Mouse (Mus musculus): ENCODE results near the gene Ttc7b. TPM values are rescaled to one million over a fixed set of nuclear protein-coding genes. Genes with fewer than 3 reads are reported as not detected.

Gene Ttc7b
- polyA plus RNA-seq, 1 experiment from 2014 or later: 8.5 TPM

GRCm38 (mm10) chr12:100479270-100479869 lies 41.3 kb downstream of the Ttc7b start:
- Histone ChIP-seq H3K4me3 (replicated peaks; ENCODE audit: low read depth, low read length) (no peak overlapping the region), H3K9me3 (ENCODE audit: control insufficient read depth, low read length) (no peaks in the 10 kb centered on the region), H3K4me1 (ENCODE audit: control insufficient read depth, insufficient read depth, low read length) (no peaks in the 10 kb centered on the region), H3K9ac (replicated peaks; ENCODE audit: low read length) (no peak overlapping the region), H3K27ac (replicated peaks; ENCODE audit: low read depth, low read length) (no peak overlapping the region), H3K4me2 (ENCODE audit: low read length) (no peak overlapping the region), H3K36me3 (ENCODE audit: control insufficient read depth, insufficient read depth, low read length) (no peaks in the 10 kb centered on the region; the same call in 1 of the 2 replicates), H3K27me3 (ENCODE audit: control insufficient read depth, insufficient read depth, low read length) (no peaks in the 10 kb centered on the region)
- no peak for ATAC-seq (ENCODE audit: low FRiP score, low TSS enrichment)
- DNase-seq: no peak
- 82% methylated on average over 10 of the region's 10 CpGs for WGBS

- no peaks in the 10 kb centered on the region for H3K27me3 ChIP-seq (ENCODE audit: control insufficient read depth, insufficient read depth, low read length)
- no peaks in the 10 kb centered on the region for H3K4me1 ChIP-seq (ENCODE audit: control insufficient read depth, insufficient read depth, low read length)
- H3K4me3 ChIP-seq (replicated peaks; ENCODE audit: low read depth, low read length): no peak overlapping the region
- DNase-seq (no peak), ATAC-seq (ENCODE audit: low FRiP score, low TSS enrichment) (no peak)
- H3K9ac ChIP-seq (replicated peaks; ENCODE audit: low read length): no peak overlapping the region
- H3K4me2 ChIP-seq (ENCODE audit: low read length): no peak overlapping the region
- 90% methylated on average over 6 of the region's 6 CpGs for WGBS
- no peak overlapping the region for H3K27ac ChIP-seq (replicated peaks; ENCODE audit: low read depth, low read length)
- H3K36me3 ChIP-seq (ENCODE audit: control insufficient read depth, insufficient read depth, low read length): no peaks in the 10 kb centered on the region; the same call in 1 of the 2 replicates
- H3K9me3 ChIP-seq (ENCODE audit: control insufficient read depth, low read length): no peaks in the 10 kb centered on the region
Observed at GRCm38 (mm10) chr12:100478615-100479014, 42.0 kb downstream of the Ttc7b start.

- no peak for ATAC-seq (ENCODE audit: low FRiP score, low TSS enrichment)
- WGBS: 91% methylated on average over 6 of the region's 6 CpGs
- H3K4me2 ChIP-seq (ENCODE audit: low read length): no peak overlapping the region
- no peak overlapping the region for H3K27ac ChIP-seq (replicated peaks; ENCODE audit: low read depth, low read length)
- H3K4me1 ChIP-seq (ENCODE audit: control insufficient read depth, insufficient read depth, low read length): no peaks in the 10 kb centered on the region
- no peak overlapping the region for H3K4me3 ChIP-seq (replicated peaks; ENCODE audit: low read depth, low read length)
- no peaks in the 10 kb centered on the region for H3K9me3 ChIP-seq (ENCODE audit: control insufficient read depth, low read length)
- H3K27me3 ChIP-seq (ENCODE audit: control insufficient read depth, insufficient read depth, low read length): no peaks in the 10 kb centered on the region
- H3K36me3 ChIP-seq (ENCODE audit: control insufficient read depth, insufficient read depth, low read length): 0 out of 2 replicates have a peak, but pooled peaks cover 2% of the 10 kb centered on the region
- DNase-seq: no peak
- no peak overlapping the region for H3K9ac ChIP-seq (replicated peaks; ENCODE audit: low read length)
Observed at GRCm38 (mm10) chr12:100478151-100478550, 42.5 kb downstream of the Ttc7b start.

- no peaks in the 10 kb centered on the region for H3K4me1 ChIP-seq (ENCODE audit: control insufficient read depth, insufficient read depth, low read length)
- H3K4me3 ChIP-seq (replicated peaks; ENCODE audit: low read depth, low read length): no peak overlapping the region
- H3K27ac ChIP-seq (replicated peaks; ENCODE audit: low read depth, low read length): no peak overlapping the region
- ATAC-seq (ENCODE audit: low FRiP score, low TSS enrichment) (no peak), DNase-seq (no peak)
- H3K4me2 ChIP-seq (ENCODE audit: low read length): no peak overlapping the region
- 0 out of 2 replicates have a peak, but pooled peaks cover 4% of the 10 kb centered on the region for H3K36me3 ChIP-seq (ENCODE audit: control insufficient read depth, insufficient read depth, low read length)
- 87% methylated on average over 6 of the region's 6 CpGs for WGBS
- no peak overlapping the region for H3K9ac ChIP-seq (replicated peaks; ENCODE audit: low read length)
- no peaks in the 10 kb centered on the region for H3K27me3 ChIP-seq (ENCODE audit: control insufficient read depth, insufficient read depth, low read length)
- no peaks in the 10 kb centered on the region for H3K9me3 ChIP-seq (ENCODE audit: control insufficient read depth, low read length)
Observed at GRCm38 (mm10) chr12:100477474-100477873, 43.2 kb downstream of the Ttc7b start.

GRCm38 (mm10) chr12:100476351-100476750 lies 44.3 kb downstream of the Ttc7b start:
- H3K27me3 ChIP-seq (ENCODE audit: control insufficient read depth, insufficient read depth, low read length): no peaks in the 10 kb centered on the region
- H3K4me3 ChIP-seq (replicated peaks; ENCODE audit: low read depth, low read length): no peak overlapping the region
- 0 out of 2 replicates have a peak, but pooled peaks cover 4% of the 10 kb centered on the region for H3K36me3 ChIP-seq (ENCODE audit: control insufficient read depth, insufficient read depth, low read length)
- H3K4me1 ChIP-seq (ENCODE audit: control insufficient read depth, insufficient read depth, low read length): no peaks in the 10 kb centered on the region
- no peak overlapping the region for H3K27ac ChIP-seq (replicated peaks; ENCODE audit: low read depth, low read length)
- no peak overlapping the region for H3K9ac ChIP-seq (replicated peaks; ENCODE audit: low read length)
- DNase-seq (no peak), ATAC-seq (ENCODE audit: low FRiP score, low TSS enrichment) (no peak)
- H3K4me2 ChIP-seq (ENCODE audit: low read length): no peak overlapping the region
- H3K9me3 ChIP-seq (ENCODE audit: control insufficient read depth, low read length): no peaks in the 10 kb centered on the region

- WGBS: 86% methylated on average over 3 of the region's 3 CpGs
Observed at GRCm38 (mm10) chr12:100475489-100475888, 45.1 kb downstream of the Ttc7b start.

GRCm38 (mm10) chr12:100474661-100475321 lies 45.8 kb downstream of the Ttc7b start:
- ATAC-seq (ENCODE audit: low FRiP score, low TSS enrichment): no peak
- Histone ChIP-seq H3K9ac (replicated peaks; ENCODE audit: low read length) (no peak overlapping the region), H3K27me3 (ENCODE audit: control insufficient read depth, insufficient read depth, low read length) (no peaks in the 10 kb centered on the region), H3K4me2 (ENCODE audit: low read length) (no peak overlapping the region), H3K4me1 (ENCODE audit: control insufficient read depth, insufficient read depth, low read length) (no peaks in the 10 kb centered on the region), H3K4me3 (replicated peaks; ENCODE audit: low read depth, low read length) (no peak overlapping the region), H3K36me3 (ENCODE audit: control insufficient read depth, insufficient read depth, low read length) (0 out of 2 replicates have a peak, but pooled peaks cover 4% of the 10 kb centered on the region), H3K27ac (replicated peaks; ENCODE audit: low read depth, low read length) (no peak overlapping the region), H3K9me3 (ENCODE audit: control insufficient read depth, low read length) (no peaks in the 10 kb centered on the region)
- DNase-seq: no peak
- 95% methylated on average over 3 of the region's 3 CpGs for WGBS

More at GRCm38 (mm10) chr12:100475489-100475888, 45.1 kb downstream of the Ttc7b start:
- H3K27ac ChIP-seq (replicated peaks; ENCODE audit: low read depth, low read length): no peak overlapping the region
- H3K36me3 ChIP-seq (ENCODE audit: control insufficient read depth, insufficient read depth, low read length): 0 out of 2 replicates have a peak, but pooled peaks cover 4% of the 10 kb centered on the region
- no peaks in the 10 kb centered on the region for H3K4me1 ChIP-seq (ENCODE audit: control insufficient read depth, insufficient read depth, low read length)
- ATAC-seq (ENCODE audit: low FRiP score, low TSS enrichment): no peak
- H3K9me3 ChIP-seq (ENCODE audit: control insufficient read depth, low read length): no peaks in the 10 kb centered on the region
- no peak overlapping the region for H3K4me2 ChIP-seq (ENCODE audit: low read length)
- H3K27me3 ChIP-seq (ENCODE audit: control insufficient read depth, insufficient read depth, low read length): no peaks in the 10 kb centered on the region
- no peak for DNase-seq
- H3K4me3 ChIP-seq (replicated peaks; ENCODE audit: low read depth, low read length): no peak overlapping the region
- H3K9ac ChIP-seq (replicated peaks; ENCODE audit: low read length): no peak overlapping the region

GRCm38 (mm10) chr12:100470295-100470694 lies 50.3 kb downstream of the Ttc7b start:
- Histone ChIP-seq H3K4me3 (replicated peaks; ENCODE audit: low read depth, low read length) (no peak overlapping the region), H3K27ac (replicated peaks; ENCODE audit: low read depth, low read length) (no peak overlapping the region), H3K4me2 (ENCODE audit: low read length) (no peak overlapping the region), H3K27me3 (ENCODE audit: control insufficient read depth, insufficient read depth, low read length) (no peaks in the 10 kb centered on the region), H3K9ac (replicated peaks; ENCODE audit: low read length) (no peak overlapping the region), H3K36me3 (ENCODE audit: control insufficient read depth, insufficient read depth, low read length) (peaks cover 10% of the 10 kb centered on the region; the same call in 1 of the 2 replicates), H3K9me3 (ENCODE audit: control insufficient read depth, low read length) (no peaks in the 10 kb centered on the region), H3K4me1 (ENCODE audit: control insufficient read depth, insufficient read depth, low read length) (no peaks in the 10 kb centered on the region)
- ATAC-seq (ENCODE audit: low FRiP score, low TSS enrichment): no peak
- WGBS: 90% methylated on average over 9 of the region's 9 CpGs
- DNase-seq: no peak

Data from midbrain, embryonic 14.5 days (tissue).